Mouse (Mus musculus) MEL (cell line): ENCODE results near the gene Cnot2.

Experiments used
- CTCF ChIP-seq, 3 experiments: IDR thresholded peaks in 2 of 3; conservative IDR thresholded peaks in 1 of 3; 2 replicates each; pipeline ENCODE4 v1.5.1; 2011 to 2012; ENCODE audit warnings: low read length in 3 of 3, low read depth in 2 of 3, mild to moderate bottlenecking in 2 of 3, improper control_type of control experiment in 1 of 3, inconsistent platforms in 1 of 3, mixed read lengths in 1 of 3, moderate library complexity in 1 of 3; ENCODE audit not compliant: control insufficient read depth in 1 of 3, insufficient read depth in 1 of 3, poor library complexity in 1 of 3, severe bottlenecking in 1 of 3
- E2F4 ChIP-seq: IDR thresholded peaks from 2 replicates; pipeline ENCODE4 v1.6.1; 2011; ENCODE audit warnings: low read depth, low read length, improper control_type of control experiment, borderline replicate concordance
- JUND ChIP-seq: IDR thresholded peaks from 2 replicates; pipeline ENCODE4 v1.6.1; 2011; ENCODE audit warnings: low read depth, mild to moderate bottlenecking, improper control_type of control experiment, low read length
- POLR2A ChIP-seq, 2 experiments: IDR thresholded peaks; 2 replicates each; pipeline ENCODE4 v1.6.1; 2011 to 2012; ENCODE audit warnings: low read length in 2 of 2, mild to moderate bottlenecking in 2 of 2, control low read depth in 1 of 2, improper control_type of control experiment in 1 of 2, low read depth in 1 of 2, moderate library complexity in 1 of 2; ENCODE audit not compliant: control insufficient read depth in 1 of 2, insufficient read depth in 1 of 2, poor library complexity in 1 of 2
- TBP ChIP-seq: IDR thresholded peaks from 2 replicates; pipeline ENCODE4 v1.8.0; 2011; ENCODE audit warnings: low read depth, low read length, improper control_type of control experiment

- TF ChIP-seq TBP (no peak), E2F4 (no peak), CTCF (IDR thresholded peaks at IDR 0.05 in 2 of 3, conservative IDR thresholded peaks at IDR 0.05 in 1 of 3; ENCODE audit: control insufficient read depth in 1 of 3, insufficient read depth in 1 of 3, low read depth in 2 of 3, low read length in 3 of 3, poor library complexity in 1 of 3, severe bottlenecking in 1 of 3) (no peak), JUND (no peak), POLR2A (IDR thresholded peaks at IDR 0.05; ENCODE audit: control insufficient read depth in 1 of 2, insufficient read depth in 1 of 2, low read depth in 1 of 2, low read length in 2 of 2, poor library complexity in 1 of 2) (no peak)
These were observed 140.4 kb downstream of the Cnot2 start for GRCm38 (mm10) chr10:116440946-116441345.
